Mouse (Mus musculus) heart, embryonic 13.5 days (tissue): Measurements from ENCODE around the gene Sox5. TPM values are rescaled to one million over a fixed set of nuclear protein-coding genes. Genes with fewer than 3 reads are reported as not detected.

Experiments used
- ATAC-seq: fragments of 200-750 bp; cut with Nextera tagmentation; 2 replicates; pipeline ENCODE4 v1.8.0; 2017; ENCODE audit warnings: moderate TSS enrichment; ENCODE audit not compliant: insufficient number of reproducible peaks, low FRiP score, low TSS enrichment; ENCODE audit errors: extremely low read depth
- H3K27ac ChIP-seq: fragments of 300-500 bp; sonication (generic); replicated peaks from 2 replicates; pipeline ENCODE4 v1.5.1; 2015; ENCODE audit warnings: moderate library complexity, mild to moderate bottlenecking, inconsistent platforms
- H3K27me3 ChIP-seq: fragments of 300-500 bp; sonication (generic); replicated peaks from 2 replicates; pipeline ENCODE4 v1.6.1; 2015; ENCODE audit warnings: mild to moderate bottlenecking, inconsistent platforms
- H3K36me3 ChIP-seq: fragments of 300-500 bp; sonication (generic); 2 replicates; pipeline ENCODE4 v1.6.1; 2015; ENCODE audit warnings: mild to moderate bottlenecking, inconsistent platforms
- H3K4me1 ChIP-seq: fragments of 300-500 bp; sonication (generic); 2 replicates; pipeline ENCODE4 v1.6.1; 2015; ENCODE audit warnings: inconsistent platforms
- H3K4me2 ChIP-seq: fragments of 300-500 bp; sonication (generic); 2 replicates; pipeline ENCODE4 v1.6.1; 2015; ENCODE audit warnings: inconsistent platforms, mild to moderate bottlenecking, moderate library complexity
- H3K4me3 ChIP-seq: fragments of 300-500 bp; sonication (generic); 2 replicates; pipeline ENCODE4 v1.5.1; 2015; ENCODE audit warnings: moderate library complexity, mild to moderate bottlenecking, inconsistent platforms
- H3K9ac ChIP-seq: fragments of 300-500 bp; sonication (generic); 2 replicates; pipeline ENCODE4 v1.6.1; 2015; ENCODE audit warnings: inconsistent platforms, mild to moderate bottlenecking, moderate library complexity
- H3K9me3 ChIP-seq: fragments of 300-500 bp; sonication (generic); 2 replicates; pipeline ENCODE4 v1.6.1; 2016; ENCODE audit warnings: inconsistent platforms
- WGBS: fragments of 180-500 bp; shearing (Covaris S2); methylation state at CpG from one replicate; pipeline ENCODE4 v1.1.7; 2015; ENCODE audit warnings: mixed read lengths; 5-methylcytosine and 5-hydroxymethylcytosine counted together
- polyA plus RNA-seq: library from polyadenylated mRNA; unstranded; fragments of >200 nt; fragmentation: Nextera tagmentation; extraction: Ambion mirVana; gene quantifications from 2 replicates; pipeline ENCODE4 v1.2.1, GENCODE M21; 2015

Sox5 gene
- polyA plus RNA-seq, 1 experiment from 2014 or later: 12.1 TPM

DNA sequence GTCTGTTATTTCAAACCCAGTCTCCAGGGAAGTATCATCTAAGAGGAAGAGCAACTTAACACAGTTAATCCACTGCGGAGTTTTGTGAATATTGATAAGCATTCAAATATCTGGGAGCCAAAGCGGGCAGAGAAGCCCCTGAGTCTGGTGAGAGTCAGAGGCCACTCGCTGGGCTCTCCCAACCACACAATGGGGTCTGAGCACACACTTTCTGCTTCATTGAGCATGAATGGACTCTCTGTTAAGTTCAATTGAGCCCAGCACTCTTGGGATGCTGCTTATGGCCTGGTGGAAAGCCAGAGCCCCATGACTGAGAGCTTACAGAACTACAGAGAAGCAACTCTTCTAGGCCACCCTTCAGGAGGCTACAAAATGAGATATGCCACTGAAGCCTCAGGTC lies 221.6 kb downstream of the Sox5 start:
- H3K36me3 ChIP-seq: no peaks in the 10 kb centered on the region
- H3K27me3 ChIP-seq: no peaks in the 10 kb centered on the region
- H3K9ac ChIP-seq: no peak overlapping the region
- H3K4me1 ChIP-seq: no peaks in the 10 kb centered on the region
- no peak overlapping the region for H3K4me2 ChIP-seq
- no peak overlapping the region for H3K4me3 ChIP-seq
- no peak overlapping the region for H3K27ac ChIP-seq
- WGBS: 83% methylated on average over 3 of the region's 3 CpGs
- no peak for ATAC-seq
- H3K9me3 ChIP-seq: peaks cover 13% of the 10 kb centered on the region

DNA sequence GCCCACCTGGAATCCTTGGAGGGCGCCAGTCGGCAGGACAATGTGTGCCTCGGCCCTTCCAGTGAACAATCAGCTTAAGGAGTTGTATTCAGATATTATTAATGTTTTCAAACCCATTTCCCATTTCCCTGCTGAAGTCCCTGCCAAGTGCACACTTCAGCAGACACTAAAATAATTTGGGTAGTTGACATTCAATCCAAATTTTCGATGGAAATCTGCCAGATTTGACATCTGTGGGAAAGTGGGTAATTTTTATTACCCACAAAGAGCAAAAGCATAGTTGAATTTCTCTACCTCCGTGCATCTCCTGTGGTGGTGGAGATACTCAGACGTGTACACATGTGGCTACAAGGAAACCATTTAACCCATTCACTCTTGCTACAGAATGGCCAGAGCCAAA lies 228.3 kb downstream of the Sox5 start:
- H3K36me3 ChIP-seq: no peaks in the 10 kb centered on the region
- no peak overlapping the region for H3K27ac ChIP-seq
- 71% methylated on average over 6 of the region's 6 CpGs for WGBS
- no peaks in the 10 kb centered on the region for H3K27me3 ChIP-seq
- H3K9me3 ChIP-seq: no peaks in the 10 kb centered on the region
- H3K4me3 ChIP-seq: no peak overlapping the region
- no peaks in the 10 kb centered on the region for H3K4me1 ChIP-seq
- ATAC-seq: no peak
- no peak overlapping the region for H3K4me2 ChIP-seq
- no peak overlapping the region for H3K9ac ChIP-seq

DNA sequence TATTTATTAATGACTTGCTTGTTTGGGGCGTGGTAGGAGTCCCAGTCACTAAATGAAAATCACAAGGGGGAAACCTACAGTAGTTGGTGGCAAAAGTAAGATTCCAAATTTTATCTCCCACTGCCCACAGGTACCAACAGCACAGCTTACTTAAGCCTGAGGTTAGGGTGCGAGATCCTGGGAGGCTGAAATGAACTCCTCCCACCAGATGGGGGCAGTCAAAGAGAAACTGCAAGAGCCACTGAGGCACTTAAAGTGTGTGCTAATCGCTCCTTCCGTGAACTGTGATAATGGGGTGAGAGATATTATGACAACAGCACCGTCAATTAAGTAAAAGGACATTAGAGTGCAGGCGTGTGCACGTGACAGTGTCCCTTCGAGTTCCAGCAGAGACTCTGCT lies 232.8 kb downstream of the Sox5 start:
- Histone ChIP-seq H3K27ac (no peak overlapping the region), H3K4me1 (no peaks in the 10 kb centered on the region), H3K36me3 (no peaks in the 10 kb centered on the region), H3K9me3 (peaks cover 8% of the 10 kb centered on the region), H3K27me3 (no peaks in the 10 kb centered on the region), H3K9ac (no peak overlapping the region), H3K4me3 (no peak overlapping the region), H3K4me2 (no peak overlapping the region)
- no peak for ATAC-seq
- 74% methylated on average over 8 of the region's 8 CpGs for WGBS

DNA sequence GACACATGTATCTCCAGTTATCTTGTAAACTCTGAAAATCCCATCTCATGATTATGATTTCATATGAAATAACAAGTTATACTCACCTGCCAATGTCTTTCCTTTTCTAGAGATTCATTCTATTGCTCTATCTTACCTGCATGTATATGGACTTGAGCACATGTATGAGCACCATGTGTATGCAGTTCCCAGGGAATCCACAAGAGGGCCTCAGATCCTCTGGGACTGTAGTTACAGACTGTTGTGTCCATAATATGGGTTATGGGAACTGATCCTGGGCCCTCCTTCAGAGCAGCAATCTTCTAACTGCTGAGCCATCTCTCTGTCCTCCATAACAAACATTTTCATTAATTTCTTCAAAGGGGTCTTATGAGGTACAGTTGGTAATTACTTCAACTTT lies 234.6 kb downstream of the Sox5 start:
- Histone ChIP-seq H3K36me3 (no peaks in the 10 kb centered on the region), H3K9ac (no peak overlapping the region), H3K4me3 (no peak overlapping the region), H3K27me3 (no peaks in the 10 kb centered on the region), H3K9me3 (peaks cover 8% of the 10 kb centered on the region), H3K27ac (no peak overlapping the region), H3K4me2 (no peak overlapping the region), H3K4me1 (no peaks in the 10 kb centered on the region)
- no peak for ATAC-seq

DNA sequence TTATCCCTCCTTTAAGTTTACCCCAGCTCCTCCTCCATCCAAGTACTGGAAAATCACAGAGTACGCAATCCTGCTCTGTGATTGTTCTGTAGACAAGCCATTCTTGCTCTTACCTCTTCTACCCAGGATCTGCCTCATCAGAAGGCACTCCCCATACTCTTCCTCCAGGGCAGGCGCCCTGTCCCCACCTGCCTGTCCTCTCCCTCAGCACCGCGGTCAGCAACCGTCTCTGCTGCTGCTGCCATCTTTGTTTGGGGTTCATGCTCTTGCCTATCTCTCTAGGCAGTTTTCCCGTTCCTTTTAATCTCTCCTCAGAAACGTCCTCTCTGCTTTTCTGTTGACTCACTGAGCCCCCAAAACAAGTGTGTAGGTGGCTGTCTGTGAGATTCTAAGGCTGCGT lies 236.2 kb downstream of the Sox5 start:
- no peaks in the 10 kb centered on the region for H3K27me3 ChIP-seq
- no peaks in the 10 kb centered on the region for H3K36me3 ChIP-seq
- H3K4me2 ChIP-seq: no peak overlapping the region
- WGBS: 83% methylated on average over 8 of the region's 8 CpGs
- H3K4me3 ChIP-seq: no peak overlapping the region
- no peaks in the 10 kb centered on the region for H3K4me1 ChIP-seq
- no peak overlapping the region for H3K27ac ChIP-seq
- ATAC-seq: no peak
- H3K9ac ChIP-seq: no peak overlapping the region
- H3K9me3 ChIP-seq: peaks cover 8% of the 10 kb centered on the region

DNA sequence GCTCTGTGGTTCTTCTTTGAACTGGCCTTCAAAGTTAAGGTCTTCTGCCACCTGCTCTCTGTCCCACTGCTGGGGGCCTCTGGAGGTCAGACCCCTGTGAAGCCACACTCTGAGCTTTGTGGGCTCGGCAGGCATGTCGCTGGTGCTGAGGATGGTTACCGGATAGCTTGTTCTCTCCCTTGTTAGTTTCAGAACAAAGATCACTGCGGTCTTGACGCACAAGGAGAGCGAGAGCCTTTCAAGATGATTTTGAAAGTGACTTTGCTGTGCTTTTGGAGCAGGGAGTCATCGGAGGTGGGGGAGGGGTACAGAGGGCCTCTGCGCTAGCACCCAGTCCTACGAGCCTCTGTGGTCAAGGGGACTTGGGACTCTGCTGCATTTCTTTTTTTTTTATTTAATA lies 240.5 kb downstream of the Sox5 start:
- H3K27ac ChIP-seq: no peak overlapping the region
- H3K9ac ChIP-seq: no peak overlapping the region
- 87% methylated on average over 9 of the region's 9 CpGs for WGBS
- H3K27me3 ChIP-seq: no peaks in the 10 kb centered on the region
- H3K4me3 ChIP-seq: no peak overlapping the region
- no peaks in the 10 kb centered on the region for H3K9me3 ChIP-seq
- no peak overlapping the region for H3K4me2 ChIP-seq
- no peaks in the 10 kb centered on the region for H3K4me1 ChIP-seq
- no peak for ATAC-seq
- H3K36me3 ChIP-seq: no peaks in the 10 kb centered on the region

DNA sequence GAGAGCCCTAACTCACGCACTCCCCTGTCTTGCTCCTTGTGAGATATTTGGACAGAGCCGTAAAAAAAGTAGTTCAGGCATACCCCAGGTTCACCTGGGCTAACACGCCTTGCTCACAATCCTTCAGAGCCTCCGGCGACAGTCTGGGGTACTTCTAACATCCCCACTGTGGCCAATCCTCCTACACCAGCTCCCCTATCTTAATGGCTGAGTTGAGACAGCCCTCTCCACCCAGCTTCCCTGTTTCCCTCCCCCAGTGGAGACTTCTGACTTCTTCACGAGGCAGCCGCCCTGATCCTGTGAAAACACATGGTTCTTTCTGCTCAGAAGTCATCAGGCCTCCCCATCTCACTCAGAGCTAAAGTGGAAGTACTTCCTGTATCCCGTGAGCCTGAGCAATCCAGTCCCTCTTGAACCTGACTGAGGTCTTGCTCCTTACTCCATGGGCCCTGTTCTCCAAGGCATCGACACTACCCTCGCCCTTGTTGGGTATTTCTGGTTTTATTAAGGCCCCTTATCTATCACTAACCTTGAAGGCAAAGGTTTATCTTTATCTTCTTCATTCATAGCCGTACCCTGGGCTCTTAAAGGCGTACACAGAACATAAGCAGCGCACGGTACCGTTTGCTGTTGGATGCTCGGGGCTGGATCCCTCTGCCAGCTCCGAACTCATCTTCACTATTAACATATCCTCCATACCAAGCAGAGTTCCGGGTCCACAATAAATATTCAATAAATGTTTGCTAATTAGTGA lies 242.2 kb downstream of the Sox5 start:
- Histone ChIP-seq H3K36me3 (no peaks in the 10 kb centered on the region), H3K4me1 (no peaks in the 10 kb centered on the region), H3K4me3 (no peak overlapping the region), H3K4me2 (no peak overlapping the region), H3K27me3 (no peaks in the 10 kb centered on the region), H3K9me3 (no peaks in the 10 kb centered on the region), H3K27ac (no peak overlapping the region), H3K9ac (no peak overlapping the region)
- 70% methylated on average over 18 of the region's 18 CpGs for WGBS
- ATAC-seq: no peak

- Histone ChIP-seq H3K4me2 (peak overlapping the region; percentile 18; the same call in 1 of the 2 replicates), H3K9ac (no peak overlapping the region), H3K27me3 (no peaks in the 10 kb centered on the region), H3K9me3 (no peaks in the 10 kb centered on the region), H3K27ac (no peak overlapping the region), H3K4me1 (no peaks in the 10 kb centered on the region), H3K4me3 (no peak overlapping the region), H3K36me3 (no peaks in the 10 kb centered on the region)
- WGBS: 47% methylated on average over 11 of the region's 11 CpGs
- no peak for ATAC-seq
Observed at GRCm38 (mm10) chr6:144523479-144523878, 258.3 kb downstream of the Sox5 start.

GRCm38 (mm10) chr6:144518811-144519210 lies 263.0 kb downstream of the Sox5 start:
- 72% methylated on average over 2 of the region's 2 CpGs for WGBS
- no peak overlapping the region for H3K9ac ChIP-seq
- H3K4me3 ChIP-seq: no peak overlapping the region
- H3K27me3 ChIP-seq: no peaks in the 10 kb centered on the region
- no peak for ATAC-seq
- no peak overlapping the region for H3K4me2 ChIP-seq
- peaks cover 8% of the 10 kb centered on the region for H3K4me1 ChIP-seq
- H3K27ac ChIP-seq: no peak overlapping the region
- no peaks in the 10 kb centered on the region for H3K36me3 ChIP-seq
- H3K9me3 ChIP-seq: no peaks in the 10 kb centered on the region

DNA sequence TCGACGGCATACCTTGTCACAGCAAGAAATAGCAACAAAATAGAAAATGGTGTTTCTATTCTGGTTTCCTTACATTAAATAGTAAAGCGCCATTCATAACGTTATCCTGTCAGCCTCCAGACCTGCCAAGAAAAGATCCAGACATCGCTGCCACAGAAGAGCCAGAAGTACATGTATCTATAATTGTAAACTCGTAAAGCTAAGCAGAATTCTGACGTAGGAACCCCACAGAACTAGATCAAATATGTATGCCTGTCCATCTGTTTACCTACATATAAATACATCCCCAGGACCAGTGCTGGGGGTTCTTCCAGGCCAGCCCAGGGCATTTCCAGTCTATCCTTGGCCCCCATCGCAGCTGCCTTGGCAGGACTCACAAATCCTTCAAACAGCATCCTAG lies 265.9 kb downstream of the Sox5 start:
- Histone ChIP-seq H3K4me2 (no peak overlapping the region), H3K9me3 (no peaks in the 10 kb centered on the region), H3K4me3 (no peak overlapping the region), H3K4me1 (peaks cover 23% of the 10 kb centered on the region), H3K9ac (no peak overlapping the region), H3K27ac (no peak overlapping the region), H3K36me3 (no peaks in the 10 kb centered on the region), H3K27me3 (no peaks in the 10 kb centered on the region)
- no peak for ATAC-seq
- WGBS: 58% methylated on average over 8 of the region's 8 CpGs

GRCm38 (mm10) chr6:144513761-144514160 lies 268.0 kb downstream of the Sox5 start:
- no peak overlapping the region for H3K9ac ChIP-seq
- no peaks in the 10 kb centered on the region for H3K27me3 ChIP-seq
- H3K4me3 ChIP-seq: no peak overlapping the region
- H3K27ac ChIP-seq: 0 out of 2 replicates have a peak overlapping the region, but pooled peaks have one; percentile 17
- ATAC-seq: no peak
- 48% methylated on average over 8 of the region's 8 CpGs for WGBS
- H3K4me1 ChIP-seq: peaks cover 23% of the 10 kb centered on the region
- no peaks in the 10 kb centered on the region for H3K36me3 ChIP-seq
- no peak overlapping the region for H3K4me2 ChIP-seq
- H3K9me3 ChIP-seq: no peaks in the 10 kb centered on the region

- Histone ChIP-seq H3K4me1 (peaks cover 23% of the 10 kb centered on the region), H3K36me3 (no peaks in the 10 kb centered on the region), H3K27me3 (no peaks in the 10 kb centered on the region), H3K27ac (no peak overlapping the region), H3K4me2 (no peak overlapping the region), H3K9me3 (no peaks in the 10 kb centered on the region), H3K4me3 (no peak overlapping the region), H3K9ac (no peak overlapping the region)
- 67% methylated on average over 7 of the region's 7 CpGs for WGBS
- no peak for ATAC-seq
Observed at GRCm38 (mm10) chr6:144511925-144512324, 269.9 kb downstream of the Sox5 start.
